Mouse (Mus musculus) ovary, postnatal 36 days (tissue): ENCODE results near the gene Mip.
"Not testable (repeated sequence)": the region's sequence is repeated elsewhere in the genome, so short reads cannot be mapped to it uniquely, and the experiment has no call there.

Experiments used
- DNase-seq: peaks from one replicate; pipeline ENCODE4 v3.0.0; 2022; ENCODE audit warnings: low spot score, mixed read lengths

Mip gene

GRCm38 (mm10) chr10:128225538-128225937 is at the start of gene Mip:
Mip (plus strand) TSS chr10:128225838.
- DNase-seq = no peak

DNA sequence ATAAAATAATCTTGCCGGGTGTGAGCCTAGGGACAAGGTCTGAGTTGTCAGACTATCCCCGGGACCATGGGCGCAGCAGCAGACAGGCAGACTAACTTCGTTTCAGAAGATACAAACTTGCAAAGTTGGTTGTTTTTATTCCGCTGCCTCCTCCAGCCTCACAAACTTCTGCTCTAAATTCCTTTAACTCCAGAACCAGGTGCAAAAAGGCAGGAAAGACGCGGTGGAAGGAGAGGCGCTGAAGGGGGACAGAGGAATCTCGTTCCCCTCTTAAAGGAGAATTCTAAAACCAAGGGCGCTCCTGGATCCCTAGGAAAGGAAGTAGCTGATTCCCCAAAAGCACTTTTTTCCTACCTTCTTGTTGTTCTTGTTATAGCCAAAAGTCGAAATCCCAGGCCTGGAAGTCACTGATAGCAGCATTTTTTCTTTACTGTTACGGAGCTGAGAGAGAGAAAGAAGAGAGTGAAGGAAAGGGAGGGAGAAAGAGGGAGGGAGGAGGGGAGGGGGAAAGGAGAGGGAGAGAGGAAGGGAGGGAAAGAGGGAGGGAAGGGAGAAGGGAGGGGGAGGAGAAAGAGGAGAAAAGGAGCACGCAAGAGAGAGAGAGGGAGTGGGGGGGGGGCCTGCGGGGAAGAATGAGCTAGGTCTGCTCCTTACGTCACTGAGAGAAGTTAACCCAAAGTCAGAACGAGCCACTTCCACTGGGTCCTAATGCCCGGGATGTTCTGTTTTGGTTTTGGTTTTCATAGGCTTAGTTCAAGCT is 49.5 kb upstream of the Mip start:
- DNase-seq = peak; percentile 56

GRCm38 (mm10) chr10:128177316-128177715 is 48.3 kb upstream of the Mip start:
- no peak for DNase-seq

DNA sequence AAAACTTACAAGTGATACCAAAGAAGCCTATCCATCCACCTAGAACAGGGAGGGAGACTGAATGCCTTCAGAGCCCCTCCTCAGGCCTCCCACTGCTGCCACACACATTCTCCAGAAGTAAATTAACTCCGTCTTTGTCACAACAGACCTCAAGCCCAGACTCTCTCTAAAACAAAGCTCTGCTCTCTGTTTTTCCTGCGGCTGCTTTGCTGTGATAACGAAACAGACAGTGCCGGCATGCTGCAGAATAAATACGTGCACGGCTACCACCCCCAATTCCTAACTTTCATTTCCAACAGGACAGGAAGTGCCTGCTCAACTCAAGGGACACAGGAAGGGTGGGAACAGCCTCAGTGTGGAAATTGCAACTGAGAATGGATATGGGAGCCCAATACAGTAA is 45.6 kb upstream of the Mip start, which contains the start of gene Rbms2:
TSS of gene Rbms2 (minus strand) at position 309 of the 400 bp plus-strand sequence.
- DNase-seq = peak; percentile 25

- DNase-seq = no peak
Measured at GRCm38 (mm10) chr10:128184296-128184695, 41.3 kb upstream of the Mip start.

DNA sequence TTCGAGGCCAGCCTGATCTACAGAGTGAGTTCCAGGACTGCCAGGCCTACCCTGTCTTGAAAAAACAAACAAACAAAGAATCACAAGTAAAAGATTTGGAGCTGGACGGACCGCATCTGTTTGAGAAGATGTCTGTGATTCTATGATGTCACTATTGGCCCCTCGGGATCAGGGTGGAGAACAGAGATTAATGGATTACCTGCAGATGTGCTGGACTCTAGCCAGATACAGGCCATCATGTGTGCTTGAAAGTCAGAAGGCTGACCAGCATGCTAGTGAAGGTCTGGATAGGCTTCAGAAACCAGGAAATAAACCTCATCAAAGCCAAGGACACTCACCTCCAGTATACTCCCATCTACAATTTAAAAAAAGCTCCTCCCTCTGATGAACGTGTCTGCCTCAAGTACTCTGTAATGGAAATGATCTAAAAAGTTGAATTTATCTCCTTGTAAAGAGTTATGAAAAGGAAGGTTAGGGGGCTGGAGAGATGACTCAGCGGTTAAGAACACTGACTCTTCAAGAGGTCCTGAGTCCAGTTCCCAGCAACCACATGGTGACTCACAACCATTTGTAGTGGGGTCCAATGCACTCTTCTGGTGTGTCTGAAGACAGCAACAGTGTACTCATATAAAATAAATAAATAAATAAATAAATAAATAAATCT is 40.2 kb upstream of the Mip start:
- no peak for DNase-seq

DNA sequence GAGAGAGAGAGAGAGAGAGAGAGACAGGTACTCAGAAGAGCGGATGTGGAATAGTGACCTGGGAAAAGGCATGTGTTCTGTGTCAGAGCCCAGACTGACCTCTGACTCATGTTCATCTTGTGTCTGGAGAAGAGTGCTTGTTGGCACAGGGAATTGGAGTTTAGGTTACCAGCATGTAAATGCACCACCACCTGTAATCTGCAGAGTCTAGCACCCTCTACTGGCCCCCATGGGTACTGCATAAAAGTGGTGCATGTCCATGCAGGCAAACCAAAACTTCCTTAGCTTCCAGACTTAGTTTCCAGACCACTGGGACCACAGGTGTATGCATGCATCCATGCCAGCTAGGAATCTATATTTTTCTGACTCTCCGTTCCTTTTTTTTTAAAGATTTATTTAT is 39.7 kb upstream of the Mip start:
- DNase-seq = peak; percentile 76

DNA sequence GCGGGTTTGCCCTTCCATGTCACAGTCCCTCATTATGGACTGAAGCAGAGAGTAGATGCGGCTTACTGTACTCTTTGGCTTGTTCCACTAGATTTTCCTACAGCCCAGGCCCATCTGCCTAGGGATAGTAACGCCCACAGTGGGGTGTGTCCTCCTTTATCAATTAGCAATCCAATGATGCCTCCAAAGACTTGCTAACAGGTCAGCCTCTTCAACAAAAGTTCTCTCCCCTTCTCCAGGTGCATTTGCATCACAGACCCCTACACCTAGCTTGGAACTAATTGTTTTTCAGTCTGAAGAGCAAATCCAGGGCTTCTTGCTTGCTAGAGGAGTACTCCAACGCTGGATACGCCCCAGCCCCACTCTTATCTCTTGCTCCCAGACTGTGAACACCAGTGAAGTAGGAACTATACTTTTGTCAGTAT is 38.4 kb upstream of the Mip start:
- no peak for DNase-seq

GRCm38 (mm10) chr10:128188242-128188877 is 37.3 kb upstream of the Mip start:
- DNase-seq = peak; percentile 58

GRCm38 (mm10) chr10:128191472-128191871 is 34.2 kb upstream of the Mip start:
- DNase-seq = no peak

DNA sequence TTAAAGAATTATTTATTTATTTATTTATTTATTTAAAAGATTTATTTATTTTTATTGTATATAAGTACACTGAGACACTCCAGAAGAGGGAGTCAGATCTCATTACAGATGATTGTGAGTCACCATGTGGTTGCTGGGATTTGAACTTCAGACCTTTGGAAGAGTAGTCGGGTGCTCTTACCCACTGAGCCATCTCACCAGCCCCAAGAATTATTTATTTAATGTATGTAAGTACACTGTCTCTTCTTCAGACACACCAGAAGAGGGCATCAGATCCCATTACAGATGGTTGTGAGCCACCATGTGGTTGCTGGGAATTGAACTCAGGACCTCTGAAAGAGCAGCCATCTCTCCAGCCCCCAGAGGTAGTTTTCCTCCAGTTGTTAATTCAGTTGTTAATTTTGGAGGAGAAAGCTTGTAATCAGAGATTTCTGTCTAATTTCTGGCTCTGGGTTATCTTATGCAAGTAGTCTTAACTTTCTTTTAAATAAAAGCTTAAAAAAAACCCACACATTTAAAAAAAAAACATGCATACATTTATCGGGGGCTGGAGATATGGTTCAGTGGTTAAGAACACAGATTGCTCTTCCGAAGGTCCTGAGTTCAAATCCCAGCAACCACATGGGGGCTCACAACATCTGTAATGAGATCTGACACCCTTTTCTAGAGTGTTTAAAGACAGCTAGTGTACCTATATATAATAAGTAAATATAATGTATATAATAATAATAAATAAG is 33.4 kb upstream of the Mip start:
- DNase-seq = not testable (repeated sequence)

DNA sequence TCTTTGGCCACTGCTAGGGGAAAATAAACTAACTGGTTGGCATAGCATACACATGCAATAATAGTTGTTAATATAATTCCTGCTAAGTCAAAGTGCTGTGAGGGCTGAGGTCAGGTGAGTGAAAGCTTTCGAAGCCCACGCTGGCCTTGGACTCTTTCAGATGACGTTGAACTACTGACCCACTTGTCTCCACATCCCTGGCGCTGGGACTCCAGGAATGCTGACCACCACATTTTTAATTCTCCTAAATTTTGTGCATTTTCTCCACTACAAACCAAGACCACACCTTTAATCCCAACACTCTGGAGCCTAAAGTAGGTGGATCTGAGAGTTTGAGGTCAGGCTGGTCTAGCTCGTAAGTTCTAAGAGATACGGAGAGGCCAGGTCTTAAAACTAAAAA is 32.5 kb upstream of the Mip start:
- no peak for DNase-seq

DNA sequence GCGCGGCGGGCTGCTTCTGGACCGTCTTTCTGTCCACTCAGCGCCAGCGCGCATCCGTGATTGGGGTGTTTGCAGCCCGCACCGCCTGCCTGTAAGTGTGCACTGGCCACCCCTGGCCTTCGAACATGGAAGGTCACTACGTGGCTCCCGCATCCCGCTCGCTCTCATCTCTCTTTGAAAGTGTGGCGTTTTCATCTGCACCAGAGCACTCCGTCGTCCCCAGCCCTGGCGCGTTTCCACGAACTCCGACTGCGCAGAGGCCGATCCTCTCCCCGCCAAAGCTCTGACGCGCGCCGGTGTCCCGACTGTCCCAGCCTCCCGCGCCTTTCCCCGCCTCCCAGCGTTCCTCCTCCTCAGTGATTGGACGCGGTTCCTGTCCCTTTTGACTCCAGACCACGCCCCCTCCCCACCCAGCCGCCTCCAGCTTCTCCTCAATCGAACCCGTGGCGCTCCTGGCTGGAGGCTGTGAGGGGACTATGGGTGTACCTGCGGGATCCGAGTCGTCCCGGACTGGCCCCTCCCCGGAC is 31.6 kb upstream of the Mip start, which contains the start of gene Gls2:
TSS of gene Gls2 (plus strand) at position 434 of the 527 bp plus-strand sequence.
- peak; percentile 95 for DNase-seq

GRCm38 (mm10) chr10:128194551-128195461 is 30.8 kb upstream of the Mip start:
- DNase-seq = no peak

- no peak for DNase-seq
Measured at GRCm38 (mm10) chr10:128201856-128202255, 23.8 kb upstream of the Mip start.

GRCm38 (mm10) chr10:128204941-128205340 is 20.7 kb upstream of the Mip start:
- no peak for DNase-seq

GRCm38 (mm10) chr10:128208326-128208725 is 17.3 kb upstream of the Mip start:
- DNase-seq = no peak

- DNase-seq = no peak
Measured at GRCm38 (mm10) chr10:128209311-128210009, 16.2 kb upstream of the Mip start.

GRCm38 (mm10) chr10:128210131-128210530 is 15.5 kb upstream of the Mip start:
- DNase-seq = no peak

- DNase-seq = peak; percentile 26
Measured at GRCm38 (mm10) chr10:128210954-128211353, 14.7 kb upstream of the Mip start.
